Mouse (Mus musculus) heart, adult 2 months (tissue): Measurements from ENCODE around the gene Nexn. TPM values are rescaled to one million over a fixed set of nuclear protein-coding genes. Genes with fewer than 3 reads are reported as not detected.

Source experiments
- DNase-seq, 2 experiments: peaks; one replicate each; pipeline ENCODE4 v3.0.0; 2021
- H3K27ac ChIP-seq: fragments of 200-600 bp; 2 replicates; pipeline ENCODE4 v1.8.1; 2022
- H3K27me3 ChIP-seq: fragments of 200-500 bp; 2 replicates; pipeline ENCODE4 v1.6.1; 2012; ENCODE audit warnings: mild to moderate bottlenecking, low read length, inconsistent platforms, mixed read lengths; ENCODE audit not compliant: control insufficient read depth, insufficient read depth
- H3K36me3 ChIP-seq: fragments of 200-500 bp; 2 replicates; pipeline ENCODE4 v1.6.1; 2012; ENCODE audit warnings: low read length, inconsistent platforms; ENCODE audit not compliant: control insufficient read depth, insufficient read depth
- H3K4me1 ChIP-seq: fragments of 200-500 bp; 2 replicates; pipeline ENCODE4 v1.6.1; 2011; ENCODE audit warnings: low read length; ENCODE audit not compliant: control insufficient read depth, insufficient read depth
- H3K4me3 ChIP-seq: fragments of 200-600 bp; 2 replicates; pipeline ENCODE4 v1.8.1; 2022
- H3K79me2 ChIP-seq: fragments of 200-500 bp; replicated peaks from 2 replicates; pipeline ENCODE4 v1.6.1; 2012; ENCODE audit warnings: mild to moderate bottlenecking, inconsistent platforms, low read length, moderate library complexity, mixed read lengths; ENCODE audit not compliant: control insufficient read depth, insufficient read depth
- H3K9ac ChIP-seq: fragments of 200-500 bp; 2 replicates; pipeline ENCODE4 v1.6.1; 2012; ENCODE audit warnings: low read depth, mild to moderate bottlenecking, control low read depth, inconsistent platforms, low read length, mixed read lengths
- CTCF ChIP-seq: fragments of 200-600 bp; IDR thresholded peaks from 2 replicates; pipeline ENCODE4 v1.8.1; 2022; ENCODE audit warnings: antibody characterized with exemption, mild to moderate bottlenecking, moderate library complexity
- EP300 ChIP-seq: fragments of 200-500 bp; IDR thresholded peaks from 2 replicates; pipeline ENCODE4 v1.6.1; 2011; ENCODE audit warnings: low read depth, low read length, control low read depth; ENCODE audit not compliant: insufficient read depth
- POLR2A ChIP-seq: fragments of 200-500 bp; IDR thresholded peaks from 2 replicates; pipeline ENCODE4 v1.6.1; 2011; ENCODE audit warnings: mild to moderate bottlenecking, low read depth, low read length, control low read depth; ENCODE audit not compliant: insufficient read depth
- WGBS: fragments of 180-500 bp; shearing (Covaris S2); methylation state at CpG from one replicate; pipeline ENCODE4 v1.1.7; 2018; 5-methylcytosine and 5-hydroxymethylcytosine counted together
- intact Hi-C: fragments of 180-260 bp; cut with DNase I; formaldehyde crosslinking; loops from one replicate; pipeline ENCODE4 v1.15.1; 2025
- polyA plus RNA-seq: library from polyadenylated mRNA; depleted of rRNA; stranded (reverse); fragments of >200 nt; gene quantifications from 2 replicates; pipeline ENCODE4 v1.2.3, GENCODE M21; 2012
- total RNA-seq, 2 experiments: library from RNA; stranded (reverse); gene quantifications; 2 replicates each; pipeline ENCODE4 v1.2.3; 2021

Gene Nexn
- total and polyA plus RNA-seq, 3 experiments: 16.4 to 339 (median 316) TPM

DNA sequence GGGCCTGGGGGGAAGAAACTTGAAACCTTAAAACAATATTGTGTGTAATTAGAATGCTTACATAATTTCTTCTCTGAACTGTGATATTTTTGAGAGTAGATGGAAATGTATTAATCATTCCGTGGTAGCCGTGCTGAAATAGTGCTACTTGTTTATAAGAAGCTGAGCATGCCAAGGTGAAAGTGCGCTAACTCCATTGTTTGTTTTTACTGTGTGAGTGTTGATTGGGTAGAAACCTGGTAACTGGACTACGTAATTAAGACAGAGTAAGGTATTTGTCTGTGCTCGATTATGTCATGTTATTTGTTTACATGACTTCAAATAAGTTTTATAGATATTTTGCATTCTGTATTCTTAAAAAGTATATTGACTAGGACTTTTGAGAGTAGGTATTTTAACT is 36.9 kb downstream of the Nexn start:
- no peak for DNase-seq
- no peaks in the 10 kb centered on the region for H3K79me2 ChIP-seq
- H3K27me3 ChIP-seq: no peaks in the 10 kb centered on the region
- H3K27ac ChIP-seq: no peak overlapping the region
- H3K9ac ChIP-seq: no peak overlapping the region
- peaks cover 17% of the 10 kb centered on the region for H3K36me3 ChIP-seq
- TF ChIP-seq CTCF (no peak), POLR2A (no peak), EP300 (no peak)
- H3K4me1 ChIP-seq: no peaks in the 10 kb centered on the region
- 84% methylated on average over 5 of the region's 5 CpGs for WGBS
- H3K4me3 ChIP-seq: no peak overlapping the region
- intact Hi-C loops: no loop called here

DNA sequence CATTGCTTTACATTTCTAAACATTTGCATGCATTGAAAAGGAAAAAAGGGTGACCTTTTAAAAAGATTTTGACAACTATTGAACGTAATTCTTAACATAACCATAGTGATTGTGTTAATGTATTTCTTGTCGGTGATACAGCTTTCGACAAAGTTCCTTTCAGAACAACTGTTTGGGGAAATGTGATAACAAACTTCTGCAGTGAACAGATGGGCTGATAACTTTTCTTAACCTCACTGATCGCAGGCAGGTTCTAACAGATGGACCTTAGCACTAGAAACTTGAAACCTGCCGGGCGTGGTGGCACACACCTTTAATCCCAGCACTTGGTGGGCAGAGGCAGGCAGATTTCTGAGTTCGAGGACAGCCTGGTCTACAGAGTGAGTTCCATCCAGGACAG is 37.3 kb downstream of the Nexn start:
- no peak overlapping the region for H3K9ac ChIP-seq
- TF ChIP-seq EP300 (no peak), POLR2A (no peak), CTCF (no peak)
- H3K27me3 ChIP-seq: no peaks in the 10 kb centered on the region
- H3K27ac ChIP-seq: no peak overlapping the region
- WGBS: 90% methylated on average over 7 of the region's 7 CpGs
- intact Hi-C loops: no loop called here
- DNase-seq: no peak
- no peak overlapping the region for H3K4me3 ChIP-seq
- H3K36me3 ChIP-seq: peaks cover 21% of the 10 kb centered on the region
- no peaks in the 10 kb centered on the region for H3K4me1 ChIP-seq
- no peaks in the 10 kb centered on the region for H3K79me2 ChIP-seq

DNA sequence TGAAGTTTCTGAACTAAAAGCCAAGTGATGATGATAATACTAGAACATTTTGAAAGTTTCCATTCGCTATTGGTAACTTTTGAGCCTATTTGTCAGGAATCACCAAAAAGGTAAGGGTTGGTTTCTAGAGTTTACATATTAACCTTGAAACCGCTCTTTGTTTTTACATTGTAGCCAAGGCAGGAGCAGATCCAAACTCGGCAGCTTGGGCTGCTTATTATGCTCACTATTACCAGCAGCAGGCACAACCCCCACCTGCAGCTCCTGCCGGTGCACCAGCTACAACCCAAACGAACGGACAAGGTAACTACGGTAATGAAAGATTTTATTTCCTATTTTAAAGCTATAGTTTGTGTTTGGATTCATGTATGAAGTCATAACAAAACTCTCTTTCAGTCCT is 40.2 kb downstream of the Nexn start:
- intact Hi-C loops: no loop called here
- Histone ChIP-seq H3K4me1 (no peaks in the 10 kb centered on the region), H3K79me2 (no peaks in the 10 kb centered on the region), H3K4me3 (no peak overlapping the region), H3K27ac (no peak overlapping the region), H3K27me3 (no peaks in the 10 kb centered on the region), H3K9ac (no peak overlapping the region), H3K36me3 (peaks cover 10% of the 10 kb centered on the region)
- 90% methylated on average over 7 of the region's 7 CpGs for WGBS
- TF ChIP-seq CTCF: no peak
- TF ChIP-seq EP300: no peak
- no peak for TF ChIP-seq POLR2A
- no peak for DNase-seq

DNA sequence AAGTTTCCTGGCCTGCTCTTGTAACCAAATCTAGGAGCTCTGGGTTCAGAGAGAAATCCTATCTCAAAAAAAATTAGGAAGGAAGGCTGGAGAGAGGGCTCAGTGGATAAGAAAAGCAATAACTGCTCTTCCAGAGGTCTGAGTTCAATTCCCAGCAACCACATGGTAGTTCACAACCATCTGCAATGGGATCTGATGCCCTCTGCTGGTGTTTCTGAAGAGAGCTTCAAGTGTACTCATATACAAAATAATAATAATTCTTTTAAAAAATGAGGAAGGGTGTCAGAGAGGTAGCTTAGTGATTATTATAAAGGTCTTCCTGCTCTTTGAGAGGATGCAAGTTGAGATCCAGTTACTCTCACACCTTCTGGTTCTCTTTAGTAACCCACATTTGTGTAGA is 41.2 kb downstream of the Nexn start:
- TF ChIP-seq CTCF (peak; percentile 40), EP300 (no peak), POLR2A (no peak)
- Histone ChIP-seq H3K36me3 (peaks cover 14% of the 10 kb centered on the region), H3K4me1 (no peaks in the 10 kb centered on the region), H3K4me3 (no peak overlapping the region), H3K9ac (no peak overlapping the region), H3K27ac (no peak overlapping the region), H3K27me3 (no peaks in the 10 kb centered on the region), H3K79me2 (no peaks in the 10 kb centered on the region)
- no peak for DNase-seq
- intact Hi-C loops: no loop called here

GRCm38 (mm10) chr3:152213416-152213815 is 52.7 kb downstream of the Nexn start:
- TF ChIP-seq EP300: no peak
- TF ChIP-seq POLR2A: no peak
- no peak for TF ChIP-seq CTCF
- H3K79me2 ChIP-seq: peaks cover 8% of the 10 kb centered on the region
- H3K36me3 ChIP-seq: peaks cover 28% of the 10 kb centered on the region
- intact Hi-C loops: no loop called here
- no peak overlapping the region for H3K9ac ChIP-seq
- H3K4me3 ChIP-seq: no peak overlapping the region
- peaks cover 14% of the 10 kb centered on the region for H3K4me1 ChIP-seq
- H3K27me3 ChIP-seq: no peaks in the 10 kb centered on the region
- no peak for DNase-seq
- WGBS: 8% methylated on average over 3 of the region's 3 CpGs
- no peak overlapping the region for H3K27ac ChIP-seq

DNA sequence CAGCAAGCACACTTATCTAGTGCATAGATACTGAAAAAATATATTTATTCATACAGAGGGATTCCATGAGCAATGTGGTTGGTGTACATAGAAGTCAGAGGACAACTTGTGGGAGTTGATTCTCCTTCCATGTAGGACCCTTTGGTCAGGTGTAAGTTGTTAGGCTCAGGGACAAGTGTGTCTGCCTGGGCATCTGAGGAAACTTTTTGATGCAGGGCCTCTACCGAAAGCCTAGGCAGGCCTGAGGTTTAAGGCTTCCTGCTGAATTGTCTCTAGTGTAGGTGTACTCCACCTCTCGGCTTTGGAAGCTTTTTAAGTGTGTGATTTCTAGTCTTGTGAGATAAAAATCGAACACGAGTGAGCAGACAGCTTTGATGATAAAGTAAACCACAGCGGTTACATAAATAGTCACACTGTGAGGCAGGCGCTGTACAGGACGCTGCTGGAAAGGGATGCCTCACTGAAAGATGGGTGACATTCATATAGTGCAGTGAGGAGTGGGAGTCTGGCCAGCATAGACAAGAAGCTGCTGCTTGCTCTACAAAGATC is 54.3 kb downstream of the Nexn start:
- intact Hi-C loops: no loop called here
- Histone ChIP-seq H3K79me2 (peaks cover 10% of the 10 kb centered on the region), H3K36me3 (peaks cover 24% of the 10 kb centered on the region), H3K27ac (peak overlapping the region; percentile 94), H3K4me1 (peaks cover 14% of the 10 kb centered on the region), H3K4me3 (peak overlapping the region; percentile 87), H3K9ac (peak overlapping the region; percentile 65), H3K27me3 (no peaks in the 10 kb centered on the region)
- TF ChIP-seq CTCF: no peak
- TF ChIP-seq EP300: no peak
- TF ChIP-seq POLR2A: no peak
- peak in 1 of 2 experiments; percentile 23 for DNase-seq
- WGBS: 2% methylated on average over 7 of the region's 7 CpGs
